Mouse (Mus musculus): Measurements from ENCODE around the gene Celf1.

Celf1 gene

GRCm38 (mm10) chr2:90939750-90940149 lies 432 bp upstream of the Celf1 start:
- DNase-seq (ENCODE audit: low read depth in 1 of 2, low spot score in 2 of 2): no peak

GRCm38 (mm10) chr2:90941744-90942143 lies 1.6 kb downstream of the Celf1 start:
- DNase-seq (ENCODE audit: low read depth in 1 of 2, low spot score in 2 of 2): no peak

- no peak for DNase-seq (ENCODE audit: low read depth in 1 of 2, low spot score in 2 of 2)
Measured at GRCm38 (mm10) chr2:90950149-90950548, 10.0 kb downstream of the Celf1 start.

- DNase-seq (ENCODE audit: low read depth in 1 of 2, low spot score in 2 of 2): no peak
Measured at GRCm38 (mm10) chr2:90950582-90951194, 10.5 kb downstream of the Celf1 start.

GRCm38 (mm10) chr2:90953461-90953860 lies 13.3 kb downstream of the Celf1 start:
- DNase-seq (ENCODE audit: low read depth in 1 of 2, low spot score in 2 of 2): no peak

- DNase-seq (ENCODE audit: low read depth in 1 of 2, low spot score in 2 of 2): no peak
Measured at GRCm38 (mm10) chr2:90956053-90956452, 15.9 kb downstream of the Celf1 start.

- DNase-seq (ENCODE audit: low read depth in 1 of 2, low spot score in 2 of 2): no peak
Measured at GRCm38 (mm10) chr2:90958856-90959255, 18.7 kb downstream of the Celf1 start.

- DNase-seq (ENCODE audit: low read depth in 1 of 2, low spot score in 2 of 2): no peak
Measured at GRCm38 (mm10) chr2:90960012-90960411, 19.8 kb downstream of the Celf1 start.

GRCm38 (mm10) chr2:90963304-90963703 lies 23.1 kb downstream of the Celf1 start:
- DNase-seq (ENCODE audit: low read depth in 1 of 2, low spot score in 2 of 2): no peak

- DNase-seq (ENCODE audit: low read depth in 1 of 2, low spot score in 2 of 2): no peak
Measured at GRCm38 (mm10) chr2:90964811-90965465, 24.8 kb downstream of the Celf1 start.

- DNase-seq (ENCODE audit: low read depth in 1 of 2, low spot score in 2 of 2): no peak
Measured at GRCm38 (mm10) chr2:90965466-90966080, 25.4 kb downstream of the Celf1 start.

- DNase-seq (ENCODE audit: low read depth in 1 of 2, low spot score in 2 of 2): no peak
Measured at GRCm38 (mm10) chr2:90970606-90971005, 30.4 kb downstream of the Celf1 start.

- no peak for DNase-seq (ENCODE audit: low read depth in 1 of 2, low spot score in 2 of 2)
Measured at GRCm38 (mm10) chr2:90974101-90974500, 33.9 kb downstream of the Celf1 start.

GRCm38 (mm10) chr2:90975181-90975835 lies 35.1 kb downstream of the Celf1 start:
- no peak for DNase-seq (ENCODE audit: low read depth in 1 of 2, low spot score in 2 of 2)

- DNase-seq (ENCODE audit: low read depth in 1 of 2, low spot score in 2 of 2): no peak
Measured at GRCm38 (mm10) chr2:90976590-90976989, 36.4 kb downstream of the Celf1 start.

- no peak for DNase-seq (ENCODE audit: low read depth in 1 of 2, low spot score in 2 of 2)
Measured at GRCm38 (mm10) chr2:90977291-90977690, 37.1 kb downstream of the Celf1 start.

- no peak for DNase-seq (ENCODE audit: low read depth in 1 of 2, low spot score in 2 of 2)
Measured at GRCm38 (mm10) chr2:90986055-90986454, 45.9 kb downstream of the Celf1 start.

GRCm38 (mm10) chr2:91008536-91008935 lies 68.4 kb downstream of the Celf1 start:
- DNase-seq (ENCODE audit: low read depth in 1 of 2, low spot score in 2 of 2): no peak

GRCm38 (mm10) chr2:91013881-91014280 lies 73.7 kb downstream of the Celf1 start:
- DNase-seq (ENCODE audit: low read depth in 1 of 2, low spot score in 2 of 2): no peak

GRCm38 (mm10) chr2:91015386-91015785 lies 75.2 kb downstream of the Celf1 start:
- DNase-seq (ENCODE audit: low read depth in 1 of 2, low spot score in 2 of 2): no peak

GRCm38 (mm10) chr2:91018061-91018788 lies 78.0 kb downstream of the Celf1 start:
- no peak for DNase-seq (ENCODE audit: low read depth in 1 of 2, low spot score in 2 of 2)
